Mouse (Mus musculus) urinary bladder, postnatal 4 days (tissue): ENCODE data around the gene P4ha1.

ENCODE experiments used
- DNase-seq, 2 experiments: peaks; one replicate each; pipeline ENCODE4 v3.0.0; 2021 to 2022; ENCODE audit warnings: low spot score in 2 of 2

The P4ha1 gene

DNA sequence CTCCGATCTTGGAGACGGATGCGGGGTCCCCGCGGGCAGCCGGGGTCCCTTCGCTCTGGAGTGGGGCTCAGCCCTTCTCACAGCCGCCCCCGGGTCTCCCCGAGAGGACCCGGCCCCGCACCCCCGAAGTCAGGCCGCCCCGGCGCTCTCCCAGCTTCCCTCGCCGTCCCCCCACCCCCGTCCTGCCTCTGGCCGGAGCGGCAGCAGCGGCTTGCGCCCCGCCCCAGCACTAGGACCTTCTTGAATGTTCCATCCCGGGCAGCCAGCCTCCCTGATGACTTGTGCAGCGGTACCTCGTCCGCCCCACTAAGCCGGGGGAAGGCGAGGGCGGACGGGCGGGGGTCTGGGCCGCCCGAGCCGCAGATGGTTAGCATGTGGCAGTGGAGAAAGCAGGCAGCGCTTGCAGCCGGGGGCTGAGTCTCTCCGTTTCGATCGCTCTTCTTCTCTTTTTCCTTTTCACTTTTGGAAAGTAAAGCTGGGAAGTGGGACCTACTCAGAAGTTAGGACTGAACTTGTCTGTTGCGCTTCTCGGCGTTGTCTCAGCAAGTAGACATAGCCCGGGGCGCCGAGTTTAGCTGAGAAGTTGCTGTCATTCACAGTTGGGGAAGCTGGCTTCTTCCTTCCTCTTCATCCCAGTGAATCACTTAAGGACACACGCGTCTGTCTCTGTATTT is 529 bp downstream of the P4ha1 start:
- DNase-seq: peak in 1 of 2 experiments; percentile 69

DNA sequence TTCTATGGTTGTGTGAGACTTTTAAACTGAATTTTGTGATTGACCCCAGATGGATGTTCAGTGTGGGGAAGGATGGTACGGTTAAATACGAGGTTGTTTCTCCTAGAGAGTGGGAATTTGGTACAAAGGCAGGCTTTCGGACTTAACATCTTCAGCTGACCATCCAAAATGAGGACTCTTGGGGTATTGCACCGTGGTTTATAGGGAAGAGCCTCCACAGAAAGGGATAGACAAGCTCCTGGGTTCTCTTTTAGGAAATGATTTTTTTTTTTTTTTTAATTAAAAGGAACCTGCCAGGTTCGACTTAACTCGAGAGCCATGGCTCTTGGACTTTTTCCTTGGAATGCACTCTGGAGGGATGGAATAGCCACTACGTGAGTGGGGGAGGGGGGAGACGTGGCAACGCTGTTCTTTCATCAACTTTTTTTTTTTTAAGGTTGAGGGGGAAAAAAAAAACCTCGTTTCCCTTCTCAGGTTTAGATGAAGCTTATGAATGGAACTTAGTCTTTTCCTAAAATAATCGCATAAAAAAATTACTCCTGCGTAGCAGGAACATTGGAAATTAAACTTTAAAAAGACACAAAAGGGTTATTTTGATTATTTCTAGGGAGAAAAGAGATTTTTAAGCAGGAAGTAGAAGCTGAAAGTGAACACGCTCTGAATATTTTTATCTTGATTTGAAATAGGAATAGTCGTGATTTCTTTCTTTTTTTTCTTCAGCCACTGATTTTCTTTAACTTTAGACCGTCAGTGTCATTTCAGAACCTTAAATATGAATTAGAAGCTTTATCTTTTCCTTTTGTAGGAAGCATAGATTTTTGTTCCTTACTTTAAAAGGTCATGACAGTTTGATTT is 1.4 kb downstream of the P4ha1 start:
- DNase-seq: no peak

DNA sequence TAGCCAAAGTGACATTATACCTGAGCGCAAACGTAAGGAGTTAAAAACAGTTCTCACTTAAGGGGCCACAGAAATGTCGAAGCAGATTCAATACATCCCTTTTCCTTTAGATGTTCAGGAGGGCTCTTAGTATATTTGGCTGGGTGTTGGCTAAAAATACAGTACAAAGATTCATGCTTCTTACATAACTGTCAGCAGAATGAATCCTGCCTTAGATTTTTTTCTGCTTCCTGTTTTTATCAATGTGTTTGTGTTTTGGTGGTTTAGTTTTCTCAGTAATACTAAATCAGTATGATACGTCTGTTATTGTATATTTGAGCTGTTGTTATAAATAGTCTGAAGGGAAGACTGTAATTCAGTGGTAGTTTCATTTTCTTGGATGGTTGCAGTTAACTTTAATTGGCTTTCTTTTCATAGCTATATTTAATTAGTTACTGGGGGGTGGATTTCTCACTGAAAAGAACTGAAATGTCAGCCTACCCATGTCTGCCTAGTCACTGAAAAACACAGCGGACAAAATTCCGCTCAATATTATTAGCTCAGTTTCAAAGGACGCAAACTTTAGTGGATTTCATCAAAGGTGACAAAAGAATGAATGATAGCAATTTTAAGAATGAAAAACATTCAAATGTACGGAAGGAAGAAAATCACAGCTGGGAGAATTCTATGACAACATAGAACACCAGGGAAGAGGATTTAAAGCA is 3.7 kb downstream of the P4ha1 start:
- no peak for DNase-seq

DNA sequence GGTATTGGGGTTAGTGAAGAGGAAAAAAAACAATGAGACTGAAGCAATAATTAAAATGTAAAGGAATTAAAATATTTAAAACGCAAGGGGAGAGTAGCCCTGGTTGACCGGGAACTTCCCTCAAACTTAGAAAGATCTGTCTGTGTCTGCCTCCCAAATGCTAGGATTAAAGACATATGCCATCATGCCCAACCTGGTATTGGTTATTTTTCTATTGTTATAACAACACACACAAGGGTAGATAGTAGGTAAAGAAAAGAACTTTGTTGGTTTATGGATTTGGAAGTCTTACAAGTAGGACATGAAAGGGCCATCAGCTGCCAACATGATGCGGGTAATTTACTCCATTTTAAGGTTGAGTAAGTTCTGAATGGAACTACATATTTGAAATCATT is 4.2 kb downstream of the P4ha1 start:
- no peak for DNase-seq

DNA sequence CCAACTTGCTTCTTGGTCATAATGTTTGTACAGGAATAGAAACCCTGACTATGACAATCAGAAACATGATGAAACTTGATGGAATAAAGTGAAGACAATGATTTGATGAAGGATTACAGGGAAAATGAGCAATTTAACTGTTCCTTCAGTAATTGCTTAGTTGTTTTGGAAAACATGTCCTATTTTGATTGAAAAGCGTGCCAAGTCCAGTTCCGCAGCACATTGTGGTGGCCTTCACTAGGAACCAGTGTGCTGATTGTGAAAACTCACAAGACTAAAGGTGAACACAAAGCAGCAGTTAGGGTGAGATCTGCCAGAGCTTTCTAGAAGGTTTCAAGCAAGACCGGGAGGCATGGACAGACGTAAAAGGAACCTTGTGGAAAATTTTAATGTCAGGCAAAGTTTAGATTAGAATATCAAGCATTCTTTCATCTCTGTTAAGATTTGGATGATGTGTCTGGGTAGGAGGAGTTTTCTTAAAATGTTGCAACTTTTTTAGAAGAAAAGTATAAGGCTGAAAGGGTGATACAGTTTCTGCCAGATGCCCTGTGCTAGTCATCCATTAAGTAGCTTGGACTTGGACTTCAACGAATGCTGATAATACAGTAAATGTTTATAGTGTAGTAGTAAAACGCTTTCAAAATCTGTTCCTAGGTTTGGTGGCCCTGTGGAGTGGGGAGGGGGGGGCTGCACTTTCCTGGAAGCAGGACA is 8.6 kb downstream of the P4ha1 start:
- DNase-seq: no peak

DNA sequence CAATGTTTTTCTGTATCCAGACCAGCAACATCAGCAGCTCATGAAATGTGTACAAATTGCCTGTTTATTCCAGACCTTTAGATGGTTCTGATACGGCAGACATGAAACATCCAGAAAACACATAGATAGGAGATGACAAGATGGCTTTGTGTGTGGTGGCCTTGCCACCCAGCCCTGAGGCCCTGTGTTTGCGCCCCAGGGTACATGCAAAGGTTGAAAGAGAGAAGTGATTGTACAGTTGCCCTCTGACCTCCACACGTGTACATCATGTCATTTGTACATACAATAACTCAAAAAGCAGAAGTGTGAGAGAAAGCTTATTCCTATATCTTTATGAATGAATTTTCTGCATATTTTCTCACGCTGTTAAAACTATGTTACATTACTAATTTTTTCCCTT is 10.3 kb downstream of the P4ha1 start:
- DNase-seq: no peak

DNA sequence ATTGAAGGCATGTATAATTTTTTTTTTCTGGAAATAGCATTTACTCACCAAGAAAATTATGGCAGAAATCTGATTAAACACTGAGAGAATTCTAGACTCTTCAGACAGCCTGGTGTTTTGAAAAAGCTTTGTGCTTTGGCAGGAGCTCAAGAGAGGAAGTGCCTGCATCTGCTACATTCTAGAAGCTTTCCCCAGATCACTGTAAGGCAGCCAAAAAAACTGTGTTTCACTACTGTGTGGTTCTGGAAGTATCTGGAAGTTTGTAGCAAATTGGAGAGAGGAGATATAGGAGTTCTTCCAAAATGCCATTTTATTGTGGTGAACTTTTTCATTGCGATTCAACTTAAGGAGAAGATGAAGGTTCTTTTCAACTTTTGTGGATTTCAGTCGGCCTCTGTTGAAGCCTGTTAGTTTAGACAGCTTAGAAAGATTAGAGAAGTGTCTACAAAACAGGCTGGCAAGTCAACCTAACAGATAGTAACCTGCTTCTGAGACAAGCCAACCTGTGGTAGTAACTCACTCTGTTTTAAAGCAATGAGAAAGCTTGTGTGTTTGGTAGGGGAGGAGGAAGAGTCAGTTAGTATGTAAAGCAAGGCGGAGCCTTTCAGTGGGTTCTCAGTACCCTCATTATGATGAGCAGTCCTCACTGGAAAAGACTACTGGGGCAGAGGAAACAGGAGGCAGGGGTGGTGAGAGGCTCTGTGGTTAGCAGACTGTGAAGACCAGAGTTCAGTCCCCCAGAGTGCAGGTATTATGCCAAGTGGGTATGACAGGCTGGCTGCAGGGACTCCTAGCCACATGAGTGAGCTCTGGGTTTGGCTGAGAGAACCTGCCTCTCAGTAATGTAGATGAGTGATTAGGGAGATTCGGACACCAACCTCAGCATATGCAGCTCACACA is 12.1 kb downstream of the P4ha1 start:
- no peak for DNase-seq

DNA sequence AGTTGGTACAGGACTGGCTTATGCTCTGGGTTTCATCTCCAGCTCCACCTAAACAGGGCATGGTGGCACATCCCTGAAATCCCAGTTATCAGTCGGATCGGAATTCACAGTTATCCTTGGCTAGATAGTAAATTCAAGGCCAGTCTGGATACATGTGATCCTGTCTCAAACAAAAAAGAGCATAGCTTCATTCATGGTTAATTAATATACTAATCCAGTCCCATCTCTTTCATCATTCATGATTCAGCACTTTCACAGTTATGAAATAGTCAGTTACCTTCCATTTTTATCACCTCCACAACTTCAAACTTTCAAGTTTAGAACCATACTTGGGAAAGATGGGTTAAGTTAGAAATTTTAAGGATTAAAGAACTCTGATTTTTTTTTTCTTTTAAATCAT is 13.0 kb downstream of the P4ha1 start:
- DNase-seq: no peak

DNA sequence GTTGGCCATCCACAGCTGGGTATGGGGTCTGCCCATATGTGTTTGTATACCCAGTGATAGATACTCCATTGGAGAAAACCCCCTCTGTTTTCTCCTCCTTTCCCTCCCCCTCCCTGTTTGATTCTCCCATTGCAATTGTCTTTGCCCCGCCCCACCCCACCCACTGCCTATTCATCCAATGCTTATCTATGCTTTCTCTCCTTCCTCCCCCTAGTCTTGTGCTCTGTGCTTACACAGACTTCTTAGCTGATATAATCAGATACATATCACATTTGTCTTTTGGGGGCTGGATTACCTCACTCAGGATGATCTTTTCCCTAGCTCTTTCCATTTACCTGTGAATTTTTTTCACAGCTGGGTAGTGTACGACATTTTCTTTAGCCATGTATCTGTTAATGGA is 23.5 kb downstream of the P4ha1 start:
- DNase-seq: no peak

DNA sequence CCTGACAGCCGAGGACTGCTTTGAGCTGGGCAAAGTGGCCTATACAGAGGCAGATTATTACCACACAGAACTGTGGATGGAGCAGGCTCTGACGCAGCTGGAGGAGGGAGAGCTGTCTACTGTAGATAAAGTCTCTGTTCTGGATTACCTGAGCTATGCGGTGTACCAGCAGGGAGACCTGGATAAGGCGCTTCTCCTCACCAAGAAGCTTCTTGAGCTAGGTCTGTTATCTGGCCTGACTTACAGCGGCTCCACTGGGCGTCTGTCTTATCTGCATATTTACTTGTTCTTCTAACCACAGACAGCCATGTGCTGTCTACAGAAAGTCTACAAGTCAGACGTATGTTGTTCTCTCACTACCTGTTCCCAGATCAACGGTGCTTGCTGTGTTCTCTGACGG is 25.1 kb downstream of the P4ha1 start:
- no peak for DNase-seq

DNA sequence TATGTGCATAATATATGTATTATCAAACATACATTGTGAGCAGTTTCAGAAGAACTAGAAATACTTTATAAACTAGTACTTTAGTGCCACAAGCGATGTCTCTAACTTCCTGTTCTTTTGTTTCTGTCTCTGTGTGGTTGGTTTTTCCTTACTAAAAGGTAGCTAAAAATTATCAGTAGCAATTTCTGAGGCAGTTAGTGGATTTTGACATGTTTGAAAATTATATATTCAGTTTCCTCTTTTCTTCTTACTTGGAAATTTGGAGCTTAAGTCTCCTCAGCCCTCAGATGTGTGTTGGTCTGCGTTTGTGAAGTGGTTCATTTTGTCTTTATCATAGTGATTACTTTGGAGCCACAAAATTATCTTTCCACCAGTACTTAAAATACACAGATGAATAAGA is 26.4 kb downstream of the P4ha1 start:
- DNase-seq: no peak

DNA sequence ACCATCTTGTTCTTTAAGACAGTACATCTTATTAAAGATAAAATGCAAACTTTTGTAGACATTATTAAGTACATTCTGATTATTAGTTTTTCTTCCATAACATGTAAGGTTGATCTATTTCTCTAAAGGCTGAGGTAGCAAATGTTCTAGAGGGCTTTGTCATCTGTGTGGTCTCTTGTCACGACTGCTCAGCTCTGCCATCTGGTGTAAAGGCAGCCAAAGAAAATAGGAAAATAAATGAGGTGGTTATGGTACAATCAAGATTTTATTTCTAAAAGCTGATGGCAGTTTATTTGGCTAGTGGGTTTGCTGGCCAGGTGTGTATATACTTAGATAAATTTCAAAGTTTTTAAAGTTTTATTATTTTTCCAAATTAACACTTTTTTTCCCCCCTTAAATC is 30.0 kb downstream of the P4ha1 start:
- no peak for DNase-seq

DNA sequence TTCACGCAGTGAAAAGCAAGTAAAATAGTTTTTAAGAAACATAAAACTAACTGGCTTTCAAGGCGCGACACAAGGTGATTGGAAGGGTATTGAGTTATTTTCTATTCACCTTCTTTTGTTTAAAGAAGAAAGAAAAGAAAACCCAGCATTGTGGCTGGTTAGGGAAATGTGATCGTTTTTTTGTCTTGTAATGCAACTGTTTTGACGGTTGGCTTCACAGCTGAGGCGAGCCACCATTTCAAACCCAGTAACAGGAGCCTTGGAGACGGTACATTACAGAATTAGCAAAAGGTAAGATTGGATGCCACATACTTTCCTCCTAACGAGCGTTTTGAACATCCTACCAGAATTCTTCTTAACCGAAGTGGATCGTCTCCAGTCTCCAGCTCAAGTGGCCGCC is 31.0 kb downstream of the P4ha1 start:
- DNase-seq: no peak

DNA sequence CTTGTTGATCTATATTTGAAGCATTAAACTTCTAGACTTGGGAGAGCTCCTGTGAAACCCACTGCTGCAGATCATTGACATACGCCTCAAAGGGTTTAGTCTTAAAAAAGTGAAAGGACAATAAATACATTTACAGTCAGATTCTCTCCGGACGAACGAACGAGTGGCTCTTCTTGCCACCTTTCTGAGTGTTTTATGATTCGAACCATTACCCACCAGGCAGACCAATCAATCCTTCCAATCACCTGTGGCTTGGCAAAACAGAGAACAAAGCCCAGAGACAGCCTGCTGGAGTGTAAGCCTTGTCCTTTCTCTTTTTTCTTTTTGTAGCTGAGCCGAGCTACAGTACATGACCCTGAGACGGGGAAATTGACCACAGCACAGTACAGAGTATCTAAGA is 31.9 kb downstream of the P4ha1 start:
- no peak for DNase-seq

DNA sequence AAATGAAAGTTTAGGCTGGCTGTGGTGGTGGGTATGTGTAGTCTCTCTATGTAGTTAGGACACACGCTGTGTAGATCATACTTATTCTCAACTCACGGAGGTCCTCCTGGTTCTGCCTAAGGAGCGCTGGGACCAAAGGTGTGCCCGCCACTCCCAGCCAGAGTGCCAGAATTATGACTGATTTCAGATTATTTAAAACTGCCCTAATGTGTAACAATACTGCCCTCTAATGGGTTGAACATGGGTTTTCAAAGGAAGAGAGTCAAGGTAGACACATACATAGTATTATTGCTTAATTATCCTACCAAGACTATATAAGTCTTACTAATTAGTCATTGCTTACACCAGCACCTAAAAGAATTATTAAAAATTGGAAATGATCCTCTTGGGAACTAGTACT is 35.6 kb downstream of the P4ha1 start:
- no peak for DNase-seq

DNA sequence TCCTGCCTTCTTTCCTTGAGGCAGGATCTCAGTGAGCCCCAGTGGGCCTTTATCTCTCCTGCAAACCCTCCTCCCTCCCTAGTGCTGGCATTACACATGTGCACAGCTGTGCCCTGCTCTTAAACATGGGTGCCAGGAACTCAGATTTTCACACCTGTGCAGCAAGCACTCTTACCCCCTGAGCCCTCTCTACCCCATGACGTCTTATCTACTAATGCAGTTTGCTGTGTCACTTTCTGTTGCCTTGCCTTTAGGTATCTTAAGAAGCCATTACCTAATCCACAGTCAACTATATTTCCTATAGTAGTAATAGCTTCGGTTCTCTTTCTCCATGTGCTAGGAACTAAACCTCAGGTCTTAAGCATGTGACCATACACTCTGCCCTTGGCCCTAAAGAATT is 40.1 kb downstream of the P4ha1 start:
- DNase-seq: no peak

DNA sequence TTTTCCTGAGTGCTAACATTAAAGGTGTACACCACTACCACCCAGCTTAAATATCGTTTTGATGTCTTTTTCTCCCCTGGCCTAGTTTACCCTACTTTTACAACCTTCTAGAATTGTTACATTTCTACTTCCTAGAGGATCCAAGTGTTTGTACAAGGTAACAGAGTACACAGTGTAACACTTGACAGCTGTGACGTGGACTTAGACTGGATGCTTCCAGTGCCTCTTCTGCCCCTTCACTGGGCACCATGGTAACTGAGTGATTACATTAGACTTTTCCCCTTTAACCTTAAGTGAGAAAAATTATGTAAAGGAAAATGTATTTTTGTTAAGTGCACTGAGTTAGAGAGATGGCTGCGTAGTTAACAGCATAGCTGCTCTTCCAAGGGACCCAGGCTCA is 41.5 kb downstream of the P4ha1 start:
- no peak for DNase-seq

DNA sequence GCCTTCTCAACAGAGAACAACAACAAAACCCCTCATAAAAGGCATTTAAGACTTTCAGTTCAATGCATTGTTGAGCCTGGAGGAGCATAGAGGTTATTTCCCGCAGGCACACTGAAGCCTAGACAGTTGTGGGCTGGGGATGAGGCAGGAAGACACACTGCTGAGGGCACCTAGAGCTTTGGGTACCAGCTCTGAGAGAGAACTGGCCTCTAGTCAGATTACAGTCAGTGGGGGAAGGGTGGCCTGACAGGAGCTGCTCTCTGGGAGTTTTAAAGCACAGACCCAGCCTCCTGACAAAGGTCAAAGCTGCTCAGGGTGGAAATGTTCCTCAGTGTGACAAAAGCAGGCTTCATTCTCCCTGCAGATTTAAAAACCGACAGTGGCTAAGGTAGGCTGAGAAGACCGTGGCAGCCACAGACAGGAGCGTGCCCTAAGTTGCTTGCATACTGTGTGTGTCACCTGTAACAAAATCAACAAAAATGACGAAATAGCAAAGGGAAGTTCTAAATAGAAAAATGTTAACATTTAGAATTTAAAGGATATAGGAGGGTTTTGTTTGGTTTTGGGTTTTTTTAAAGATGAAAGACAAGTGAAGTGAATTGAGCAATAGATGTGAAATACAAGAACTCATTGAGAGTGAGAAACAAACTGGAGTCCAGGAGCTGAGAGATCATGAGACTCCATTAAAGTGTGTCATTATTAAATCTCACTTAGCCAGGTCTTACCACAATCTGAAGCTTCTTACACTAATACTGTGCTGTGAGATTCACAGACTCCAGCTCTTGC is 42.9 kb downstream of the P4ha1 start:
- no peak for DNase-seq

DNA sequence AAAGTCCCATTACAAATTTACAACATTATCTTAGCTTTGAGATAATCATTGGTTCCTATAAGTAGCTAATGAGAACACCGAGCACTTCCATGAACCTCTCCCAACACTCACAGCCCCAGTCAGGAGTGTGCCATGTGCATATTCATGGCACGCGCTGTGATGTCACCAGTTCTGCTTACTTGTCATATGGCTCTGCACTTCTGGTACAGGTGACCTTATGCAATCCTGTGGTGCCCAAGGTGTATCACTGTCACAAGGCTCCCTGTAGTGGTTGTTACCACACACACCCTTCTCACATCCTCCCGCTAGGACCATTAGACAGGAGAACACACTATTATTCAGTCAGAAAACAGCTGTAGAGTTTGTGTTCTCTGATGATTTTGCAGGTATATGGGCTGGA is 43.6 kb downstream of the P4ha1 start:
- DNase-seq: no peak

DNA sequence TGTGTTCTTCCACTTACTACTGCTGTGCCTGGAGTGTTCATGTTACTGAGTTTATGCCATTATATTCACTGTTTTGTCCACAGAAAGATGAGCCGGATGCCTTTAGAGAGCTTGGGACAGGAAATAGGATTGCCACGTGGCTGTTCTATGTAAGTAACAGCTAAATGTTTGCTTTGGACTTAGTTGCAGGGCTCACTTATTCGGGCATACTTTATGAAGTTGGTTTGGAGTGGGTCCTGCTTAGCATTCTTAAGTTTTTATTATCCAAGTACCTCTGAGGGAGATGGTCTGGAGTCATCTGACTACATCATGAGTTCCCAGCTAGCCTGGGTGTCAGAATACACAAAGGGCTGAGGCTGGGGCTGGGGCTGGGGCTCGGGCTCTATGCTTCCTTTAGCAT is 44.1 kb downstream of the P4ha1 start:
- no peak for DNase-seq
